Mouse (Mus musculus): Measurements from ENCODE around the gene Igf1r.

DNA sequence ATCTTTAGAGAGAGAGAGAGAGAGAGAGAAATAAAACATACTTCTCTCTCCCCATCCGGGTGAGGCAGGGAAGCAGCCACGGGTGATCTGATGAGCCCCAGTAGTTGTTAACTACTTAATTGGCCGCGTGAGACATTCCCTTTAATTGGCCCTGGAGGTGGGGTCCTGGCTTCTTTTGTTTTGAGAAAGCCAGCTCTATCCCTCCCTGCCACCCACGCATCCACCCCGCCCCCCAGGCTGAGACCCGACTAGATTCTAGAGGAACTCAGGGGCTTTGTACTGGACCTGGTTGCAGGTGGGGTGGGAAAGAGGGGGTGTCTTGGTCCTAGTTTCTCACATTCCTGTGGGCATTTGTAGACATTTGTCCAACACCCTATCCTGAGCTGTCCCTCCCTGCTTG, 312.8 kb downstream of the Igf1r start:
- no peak for TF ChIP-seq CTCF (IDR thresholded peaks at IDR 0.05)
- TF ChIP-seq POLR2A (IDR thresholded peaks at IDR 0.05; ENCODE audit: insufficient read depth, low read depth, low read length): no peak
- TF ChIP-seq EP300 (IDR thresholded peaks at IDR 0.05; ENCODE audit: insufficient read depth, low read depth, low read length): no peak
